Mouse (Mus musculus): ENCODE results near the gene Fut7.

Fut7 gene

GRCm38 (mm10) chr2:25426721-25427191 is 3.7 kb downstream of the Fut7 start:
- DNase-seq, result no peak

GRCm38 (mm10) chr2:25427256-25427655 is 4.2 kb downstream of the Fut7 start:
- no peak for DNase-seq

GRCm38 (mm10) chr2:25428442-25429236 is 5.6 kb downstream of the Fut7 start, which contains the start of gene Abca2:
Gene Abca2, plus strand, starts transcription at chr2:25428703.
- peak; percentile 98 for DNase-seq

GRCm38 (mm10) chr2:25429435-25430180 is 6.5 kb downstream of the Fut7 start:
- no peak for DNase-seq

GRCm38 (mm10) chr2:25430395-25431233 is 7.5 kb downstream of the Fut7 start:
- no peak for DNase-seq

- no peak for DNase-seq
These were observed 8.3 kb downstream of the Fut7 start for GRCm38 (mm10) chr2:25431308-25431855.

- DNase-seq, result no peak
These were observed 9.4 kb downstream of the Fut7 start for GRCm38 (mm10) chr2:25432326-25433098.

- no peak for DNase-seq
These were observed 10.0 kb downstream of the Fut7 start for GRCm38 (mm10) chr2:25433101-25433500.

- DNase-seq, result no peak
These were observed 11.2 kb downstream of the Fut7 start for GRCm38 (mm10) chr2:25434292-25434691.

GRCm38 (mm10) chr2:25436286-25436820 is 13.3 kb downstream of the Fut7 start:
- no peak for DNase-seq

- no peak for DNase-seq
These were observed 18.0 kb downstream of the Fut7 start for GRCm38 (mm10) chr2:25441067-25441466.

- DNase-seq, result no peak
These were observed 19.6 kb downstream of the Fut7 start for GRCm38 (mm10) chr2:25442682-25443081.

GRCm38 (mm10) chr2:25450853-25451647 is 28.0 kb downstream of the Fut7 start:
- DNase-seq, result no peak

- no peak for DNase-seq
These were observed 29.9 kb downstream of the Fut7 start for GRCm38 (mm10) chr2:25452951-25453350.

- no peak for DNase-seq
These were observed 33.3 kb downstream of the Fut7 start, which contains the start of gene Clic3 for GRCm38 (mm10) chr2:25456205-25456953. Gene Clic3, plus strand, starts transcription at chr2:25456838.

GRCm38 (mm10) chr2:25457022-25457896 is 34.2 kb downstream of the Fut7 start:
- DNase-seq, result no peak

- DNase-seq, result no peak
These were observed 35.8 kb downstream of the Fut7 start for GRCm38 (mm10) chr2:25458911-25459310.

- DNase-seq, result peak; percentile 30
These were observed 37.1 kb downstream of the Fut7 start for GRCm38 (mm10) chr2:25460135-25460534.

All from right cerebral cortex, postnatal 25 days (tissue).